Mouse (Mus musculus) lung, postnatal 0 days (tissue): ENCODE measurements around the gene Grb10. TPM values are rescaled to one million over a fixed set of nuclear protein-coding genes. Genes with fewer than 3 reads are reported as not detected.

Source experiments
- ATAC-seq: fragments of 200-750 bp; cut with Nextera tagmentation; 2 replicates; pipeline ENCODE4 v1.8.0; 2017; ENCODE audit warnings: moderate library complexity
- DNase-seq: peaks from one replicate; pipeline ENCODE4 v3.0.0-alpha.2; 2016; ENCODE audit warnings: low spot score
- H3K27ac ChIP-seq: fragments of 300-500 bp; sonication (generic); 2 replicates; pipeline ENCODE4 v1.5.1; 2014; ENCODE audit warnings: antibody characterized with exemption, mild to moderate bottlenecking, low read length, mixed read lengths
- H3K27me3 ChIP-seq: fragments of 300-500 bp; sonication (generic); replicated peaks from 2 replicates; pipeline ENCODE4 v1.6.1; 2014; ENCODE audit warnings: low read length, mixed read lengths; ENCODE audit not compliant: insufficient read depth
- H3K36me3 ChIP-seq: fragments of 300-500 bp; sonication (generic); 2 replicates; pipeline ENCODE4 v1.6.1; 2014; ENCODE audit warnings: low read length, mixed read lengths; ENCODE audit not compliant: insufficient read depth
- H3K4me1 ChIP-seq: fragments of 300-500 bp; sonication (generic); 2 replicates; pipeline ENCODE4 v1.6.1; 2014; ENCODE audit warnings: antibody characterized with exemption, low read depth, low read length, mixed read lengths; ENCODE audit not compliant: insufficient read depth
- H3K4me2 ChIP-seq: fragments of 300-500 bp; sonication (generic); replicated peaks from 2 replicates; pipeline ENCODE4 v1.6.1; 2014; ENCODE audit warnings: low read depth, mild to moderate bottlenecking, low read length, moderate library complexity, mixed read lengths
- H3K4me3 ChIP-seq: fragments of 300-500 bp; sonication (generic); 2 replicates; pipeline ENCODE4 v1.5.1; 2014; ENCODE audit warnings: low read depth, low read length
- H3K9ac ChIP-seq: fragments of 300-500 bp; sonication (generic); replicated peaks from 2 replicates; pipeline ENCODE4 v1.6.1; 2014; ENCODE audit warnings: low read depth, mild to moderate bottlenecking
- H3K9me3 ChIP-seq: fragments of 300-500 bp; sonication (generic); 2 replicates; pipeline ENCODE4 v1.6.1; 2016; ENCODE audit warnings: low read length, mixed read lengths
- CTCF ChIP-seq: IDR thresholded peaks from 2 replicates; pipeline ENCODE4 v1.5.1; 2016; ENCODE audit warnings: antibody characterized with exemption, mild to moderate bottlenecking
- EP300 ChIP-seq: IDR thresholded peaks from 2 replicates; pipeline ENCODE4 v1.6.1; 2016; ENCODE audit warnings: antibody characterized with exemption, mild to moderate bottlenecking, control low read depth
- WGBS: fragments of 180-500 bp; shearing (Covaris S2); extraction: QIAGEN DNeasy Blood & Tissue Kit; methylation state at CpG from one replicate; pipeline ENCODE4 v1.1.7; 2014; 5-methylcytosine and 5-hydroxymethylcytosine counted together
- polyA plus RNA-seq: library from polyadenylated mRNA; unstranded; fragments of >200 nt; fragmentation: Nextera tagmentation; extraction: Ambion mirVana; gene quantifications from 2 replicates; pipeline ENCODE4 v1.2.1, GENCODE M21; 2015

The Grb10 gene
- polyA plus RNA-seq, 1 experiment from 2014 or later = 86.9 TPM

GRCm38 (mm10) chr11:11892993-11893602 is 145.4 kb downstream of the Grb10 start:
- Histone ChIP-seq H3K27ac (no peak overlapping the region), H3K4me1 (0 out of 2 replicates have a peak, but pooled peaks cover under 1% of the 10 kb centered on the region), H3K27me3 (no peaks in the 10 kb centered on the region), H3K36me3 (no peaks in the 10 kb centered on the region), H3K4me2 (no peak overlapping the region; the same call in 1 of the 2 replicates), H3K4me3 (no peak overlapping the region), H3K9ac (no peak overlapping the region), H3K9me3 (no peaks in the 10 kb centered on the region)
- 28% methylated on average over 10 of the region's 10 CpGs for WGBS
- TF ChIP-seq CTCF = no peak
- TF ChIP-seq EP300 = no peak
- no peak for ATAC-seq
- no peak for DNase-seq

GRCm38 (mm10) chr11:11891832-11892231 is 146.7 kb downstream of the Grb10 start:
- Histone ChIP-seq H3K36me3 (no peaks in the 10 kb centered on the region), H3K9me3 (no peaks in the 10 kb centered on the region), H3K4me2 (no peak overlapping the region), H3K4me1 (no peaks in the 10 kb centered on the region), H3K27ac (no peak overlapping the region), H3K27me3 (no peaks in the 10 kb centered on the region), H3K4me3 (no peak overlapping the region), H3K9ac (no peak overlapping the region)
- no peak for DNase-seq
- no peak for ATAC-seq
- TF ChIP-seq EP300 (no peak), CTCF (no peak)

DNA sequence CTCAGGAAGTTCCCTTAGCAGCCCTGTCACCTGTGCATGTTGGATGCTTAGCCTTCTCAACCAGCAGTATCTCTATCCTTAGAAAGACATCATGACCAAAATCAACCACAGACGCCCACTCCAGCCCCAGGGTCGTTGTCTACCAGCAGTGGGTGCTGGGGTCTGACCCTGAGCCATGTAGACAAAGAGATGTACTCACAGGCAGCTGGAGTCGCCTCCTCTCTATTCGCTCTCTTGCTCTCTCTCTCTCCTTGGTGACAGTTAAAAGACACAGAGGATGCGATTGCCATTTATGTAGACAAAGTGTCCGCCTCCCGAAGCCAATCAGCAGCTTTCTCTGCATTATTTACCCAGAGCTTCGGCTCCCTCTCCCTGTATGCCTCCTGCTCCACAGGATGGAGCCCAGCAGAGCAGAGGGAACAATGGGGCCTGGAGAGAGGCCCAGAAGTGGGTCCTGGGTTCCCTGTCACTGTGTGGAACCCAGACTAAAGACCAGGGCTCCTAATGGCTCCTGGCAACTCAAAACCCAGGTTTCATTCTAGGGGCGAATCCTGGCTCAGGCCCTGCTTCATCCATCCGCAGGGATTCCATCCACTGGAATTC is 148.2 kb downstream of the Grb10 start:
- no peak overlapping the region for H3K4me3 ChIP-seq
- no peak for DNase-seq
- WGBS = 72% methylated on average over 10 of the region's 10 CpGs

GRCm38 (mm10) chr11:11888727-11889126 is 149.8 kb downstream of the Grb10 start:
- H3K4me1 ChIP-seq = no peaks in the 10 kb centered on the region
- no peaks in the 10 kb centered on the region for H3K27me3 ChIP-seq
- DNase-seq = no peak
- no peak for TF ChIP-seq CTCF
- no peak for TF ChIP-seq EP300
- H3K36me3 ChIP-seq = no peaks in the 10 kb centered on the region
- no peaks in the 10 kb centered on the region for H3K9me3 ChIP-seq
- ATAC-seq = no peak
- H3K4me2 ChIP-seq = no peak overlapping the region
- no peak overlapping the region for H3K27ac ChIP-seq
- 64% methylated on average over 3 of the region's 3 CpGs for WGBS
- no peak overlapping the region for H3K4me3 ChIP-seq
- H3K9ac ChIP-seq = no peak overlapping the region

More for the DNA sequence above, 148.2 kb downstream of the Grb10 start:
- H3K4me1 ChIP-seq = no peaks in the 10 kb centered on the region
- H3K4me2 ChIP-seq = no peak overlapping the region
- H3K27ac ChIP-seq = no peak overlapping the region
- H3K27me3 ChIP-seq = no peaks in the 10 kb centered on the region
- H3K36me3 ChIP-seq = no peaks in the 10 kb centered on the region
- TF ChIP-seq EP300 (no peak), CTCF (no peak)
- ATAC-seq = no peak
- H3K9me3 ChIP-seq = no peaks in the 10 kb centered on the region
- no peak overlapping the region for H3K9ac ChIP-seq

GRCm38 (mm10) chr11:11888051-11888450 is 150.4 kb downstream of the Grb10 start:
- no peak for TF ChIP-seq EP300
- no peak for TF ChIP-seq CTCF
- 62% methylated on average over 3 of the region's 3 CpGs for WGBS
- Histone ChIP-seq H3K4me1 (no peaks in the 10 kb centered on the region), H3K27ac (no peak overlapping the region), H3K27me3 (no peaks in the 10 kb centered on the region), H3K4me2 (no peak overlapping the region), H3K4me3 (no peak overlapping the region), H3K9ac (no peak overlapping the region), H3K9me3 (no peaks in the 10 kb centered on the region), H3K36me3 (no peaks in the 10 kb centered on the region)
- DNase-seq = no peak
- no peak for ATAC-seq

- TF ChIP-seq CTCF (no peak), EP300 (no peak)
- 33% methylated on average over 4 of the region's 4 CpGs for WGBS
- no peak overlapping the region for H3K9ac ChIP-seq
- ATAC-seq = no peak
- H3K4me3 ChIP-seq = no peak overlapping the region
- no peaks in the 10 kb centered on the region for H3K36me3 ChIP-seq
- DNase-seq = peak; percentile 24
- H3K27me3 ChIP-seq = no peaks in the 10 kb centered on the region
- no peak overlapping the region for H3K27ac ChIP-seq
- no peaks in the 10 kb centered on the region for H3K9me3 ChIP-seq
- H3K4me2 ChIP-seq = no peak overlapping the region
- H3K4me1 ChIP-seq = no peaks in the 10 kb centered on the region
Observed at GRCm38 (mm10) chr11:11886403-11886998, 152.0 kb downstream of the Grb10 start.
